Comparison of ENCODE assay signal across 19 mouse cellular contexts in genomic region chr3:21761219-21761600, GRCm38 (mm10).
DNase-seq lines count a peak whose midpoint lies in the region; ATAC-seq and TF ChIP-seq lines count a peak whose summit lies in the region.
"Had no signal": no experiment of that assay in that cellular context is flagged by ENCODE, and none has a peak within 500 bp of the region (broad histone marks: within the 10 kb centered on the region; RNA-seq: fewer than 3 reads in every experiment).

No protein-coding gene starts in this region.

- POLR2A ChIA-PET in Patski (lab: Charles Lee) = interaction anchor here (0.5 kb wide), 1 partner anchor 135 kb away, joined by 3 read pairs; no protein-coding TSS in a partner anchor

- H3K27me3 ChIP-seq in Patski (no peaks in the 10 kb centered on the region), myocyte (ENCODE audit: control insufficient read depth, insufficient read depth, insufficient read length) (no peaks in the 10 kb centered on the region)
- H3K27me3 ChIP-seq: CH12.LX; embryonic facial prominence, embryonic 15.5 days; forebrain, embryonic 13.5 days; heart, embryonic 13.5 days; hindbrain, embryonic 15.5 days had no signal

- no peak overlapping the region for H3K4me3 ChIP-seq in myocyte
- H3K4me3 ChIP-seq: embryonic facial prominence, embryonic 15.5 days; forebrain, embryonic 13.5 days; gastrocnemius, adult 2 months; heart, embryonic 13.5 days; hindbrain, embryonic 15.5 days had no signal

- peak; percentile 36 for ATAC-seq in Patski
- ATAC-seq: activated CD4-positive, CD25-positive, alpha-beta regulatory T cell, adult 4 months; forebrain, embryonic 13.5 days; intestine, embryonic 16.5 days had no signal

- DNase-seq in 3134 (ENCODE audit: extremely low read depth, insufficient read length, low spot score) (peak; percentile 33), 3T3-L1 (ENCODE audit: low read depth, low spot score) (peak; percentile 84), Patski (ENCODE audit: low read depth, low spot score) (peak; percentile 50)
- no peak for DNase-seq in ovary, adult 18-20 months (ENCODE audit: low spot score)
- DNase-seq in B cell, adult 2 months = no peak
- DNase-seq: cerebellum, adult 11 months; cerebellum, adult 8-10 months; embryo, embryonic 11 days; gastrocnemius, postnatal 36 days; heart, postnatal 36 days had no signal

- no peak for TF ChIP-seq CTCF in Patski (IDR thresholded peaks at IDR 0.05)

- H3K4me2 ChIP-seq in myocyte (ENCODE audit: low read depth) = peak overlapping the region; percentile 45
- H3K4me2 ChIP-seq: embryonic facial prominence, embryonic 15.5 days; forebrain, embryonic 13.5 days; heart, embryonic 13.5 days; hindbrain, embryonic 15.5 days had no signal

- H3ac ChIP-seq in myocyte (ENCODE audit: control insufficient read depth, insufficient read length) = no peak overlapping the region

- no peak for TF ChIP-seq POLR2A in myocyte (IDR thresholded peaks at IDR 0.05; ENCODE audit: insufficient read length, low read depth)

- no peaks in the 10 kb centered on the region for H3K36me3 ChIP-seq in myocyte (ENCODE audit: control insufficient read depth, insufficient read depth)
- H3K36me3 ChIP-seq: embryonic facial prominence, embryonic 15.5 days; heart, embryonic 13.5 days; hindbrain, embryonic 15.5 days had no signal

- no peaks in the 10 kb centered on the region for H3K79me2 ChIP-seq in myocyte (ENCODE audit: control insufficient read depth, insufficient read depth)

- CTCF ChIA-PET in Patski (lab: Charles Lee) = interaction anchor here (0.8 to 1.9 kb wide), 7 partner anchors 13 to 337 kb away, joined by 3 to 5 read pairs (median 3); no protein-coding TSS in a partner anchor

- in situ Hi-C loops in Patski (cut with MboI; ENCODE audit: low pct_unique_long_range_greater_than_20kb) = no loop called here

TF ChIP-seq in myocyte, 11 proteins besides CTCF, POLR2A, EP300 and RAD21:
- TF ChIP-seq MYOG (IDR thresholded peaks at IDR 0.05; ENCODE audit: control insufficient read depth in 1 of 3, insufficient read depth in 1 of 3, insufficient read length in 2 of 3, low read depth in 2 of 3) (peak in 1 of 3 experiments; percentile 63), REST (IDR thresholded peaks at IDR 0.05; ENCODE audit: insufficient read depth, insufficient read length) (no peak)
TF ChIP-seq in myocyte: peak in this region for 1.

Comparison
In these comparisons a context has a peak if more than half of its experiments do, and no peak if none do; other contexts are left out.
1. DNase-seq: peak in 3134 (single experiment), 3T3-L1 (single experiment) and Patski (single experiment); none in ovary, adult 18-20 months (single experiment) and B cell, adult 2 months (0 of 2).